Mouse (Mus musculus): ENCODE measurements around the gene Rbm38. TPM values are rescaled to one million over a fixed set of nuclear protein-coding genes. Genes with fewer than 3 reads are reported as not detected.

The Rbm38 gene
- polyA plus RNA-seq, 1 experiment, result 6.8 TPM

DNA sequence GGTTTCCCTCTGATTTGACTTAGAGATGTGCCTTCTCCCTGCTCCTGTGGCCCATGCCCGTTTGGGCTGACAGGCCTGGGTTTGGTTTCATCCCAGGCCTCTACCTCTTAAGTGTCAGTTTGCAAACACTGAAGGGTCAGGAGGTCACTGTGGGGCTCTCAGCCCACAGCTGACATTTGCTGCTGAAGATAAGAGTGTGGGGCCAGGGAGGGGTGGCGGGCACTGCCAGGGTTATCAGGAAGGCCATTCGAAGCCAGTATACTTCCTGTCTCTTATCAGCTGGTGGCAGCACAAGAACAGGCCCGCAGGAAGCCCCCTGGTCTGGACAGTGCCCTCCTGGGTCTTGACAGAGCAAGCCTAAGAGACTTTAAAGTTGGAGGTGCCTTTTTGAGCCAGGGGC lies 14.7 kb downstream of the Rbm38 start:
- no peak for DNase-seq (ENCODE audit: extremely low spot score in 1 of 2, low spot score in 1 of 2)

DNA sequence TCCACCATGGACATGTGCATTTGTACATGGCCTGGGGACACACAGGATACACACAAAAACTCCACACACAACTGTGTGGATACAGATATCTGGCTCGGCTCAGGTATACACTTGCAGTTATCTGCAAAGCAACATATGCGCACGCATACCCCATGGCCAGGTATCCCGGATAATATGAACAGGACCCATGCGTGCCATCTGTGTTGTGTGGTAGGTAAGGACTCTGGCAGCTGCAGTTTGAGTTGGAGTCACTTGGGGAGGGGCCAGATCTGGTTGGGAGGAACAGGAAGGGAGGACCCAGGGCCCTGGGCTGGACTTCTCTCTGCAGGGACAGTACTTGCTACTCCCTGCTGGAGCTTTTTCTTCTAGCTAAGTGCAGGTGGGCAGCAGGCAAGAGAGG lies 15.4 kb downstream of the Rbm38 start:
- DNase-seq (ENCODE audit: extremely low spot score in 1 of 2, low spot score in 1 of 2), result no peak

DNA sequence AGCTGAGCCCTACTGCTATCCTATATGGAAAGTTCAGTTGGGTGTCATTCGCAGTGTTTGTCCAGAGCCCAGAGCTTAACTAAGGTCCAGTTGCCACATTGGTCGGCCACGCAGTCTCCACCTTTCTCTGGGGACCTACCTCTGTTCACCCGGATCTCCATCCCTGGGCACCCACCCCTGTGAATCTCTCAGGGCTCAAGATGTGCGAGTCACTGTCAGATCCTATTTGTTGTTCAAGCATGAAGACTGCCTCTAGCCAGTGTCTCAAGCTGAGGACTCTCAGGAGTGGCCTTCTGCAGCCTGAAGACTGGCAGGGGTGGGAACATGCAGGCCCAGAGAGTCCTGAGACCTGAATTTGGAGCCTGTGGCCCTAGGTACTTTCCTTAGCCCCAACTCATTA lies 15.8 kb downstream of the Rbm38 start:
- DNase-seq (ENCODE audit: extremely low spot score in 1 of 2, low spot score in 1 of 2), result no peak

DNA sequence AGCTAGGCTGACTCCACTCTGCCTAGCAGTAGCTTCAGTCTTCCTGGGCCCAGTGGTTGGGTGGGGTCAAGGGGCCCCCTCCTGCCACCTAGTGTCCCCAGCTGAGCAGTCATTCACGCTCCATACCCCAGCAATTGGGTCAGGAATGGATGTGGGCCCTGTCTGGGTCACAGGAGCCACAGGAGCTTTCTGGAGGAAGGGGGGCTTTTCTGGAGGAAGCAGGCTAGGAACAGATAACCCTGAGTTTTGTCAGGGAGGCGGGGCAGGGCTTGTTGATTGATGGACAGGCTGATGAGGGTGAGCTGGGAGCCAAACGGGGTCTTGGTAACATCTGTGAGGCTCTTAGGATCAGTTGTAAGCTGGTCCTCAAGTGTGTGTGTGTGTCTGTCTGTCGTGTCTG lies 16.3 kb downstream of the Rbm38 start:
- no peak for DNase-seq (ENCODE audit: extremely low spot score in 1 of 2, low spot score in 1 of 2)

DNA sequence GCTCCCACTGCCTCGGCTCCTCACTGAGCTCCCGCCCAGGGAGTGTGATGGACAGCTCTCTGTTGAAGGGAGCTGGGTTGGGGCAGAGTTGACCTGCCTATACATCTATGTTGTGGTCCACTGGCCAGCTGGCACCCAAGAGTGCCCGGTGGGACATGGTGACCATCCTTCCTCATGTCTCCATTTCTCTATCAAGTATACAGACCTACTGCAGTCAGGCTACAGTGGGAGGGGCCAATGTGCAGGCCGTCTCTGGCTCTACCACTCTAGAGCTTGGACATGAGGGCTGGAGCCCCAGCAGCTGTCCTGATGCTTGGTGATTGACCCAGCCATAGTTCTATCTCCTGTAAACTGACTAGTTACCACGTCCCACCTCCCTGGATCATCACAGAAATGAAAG lies 17.0 kb downstream of the Rbm38 start:
- no peak for DNase-seq (ENCODE audit: extremely low spot score in 1 of 2, low spot score in 1 of 2)

DNA sequence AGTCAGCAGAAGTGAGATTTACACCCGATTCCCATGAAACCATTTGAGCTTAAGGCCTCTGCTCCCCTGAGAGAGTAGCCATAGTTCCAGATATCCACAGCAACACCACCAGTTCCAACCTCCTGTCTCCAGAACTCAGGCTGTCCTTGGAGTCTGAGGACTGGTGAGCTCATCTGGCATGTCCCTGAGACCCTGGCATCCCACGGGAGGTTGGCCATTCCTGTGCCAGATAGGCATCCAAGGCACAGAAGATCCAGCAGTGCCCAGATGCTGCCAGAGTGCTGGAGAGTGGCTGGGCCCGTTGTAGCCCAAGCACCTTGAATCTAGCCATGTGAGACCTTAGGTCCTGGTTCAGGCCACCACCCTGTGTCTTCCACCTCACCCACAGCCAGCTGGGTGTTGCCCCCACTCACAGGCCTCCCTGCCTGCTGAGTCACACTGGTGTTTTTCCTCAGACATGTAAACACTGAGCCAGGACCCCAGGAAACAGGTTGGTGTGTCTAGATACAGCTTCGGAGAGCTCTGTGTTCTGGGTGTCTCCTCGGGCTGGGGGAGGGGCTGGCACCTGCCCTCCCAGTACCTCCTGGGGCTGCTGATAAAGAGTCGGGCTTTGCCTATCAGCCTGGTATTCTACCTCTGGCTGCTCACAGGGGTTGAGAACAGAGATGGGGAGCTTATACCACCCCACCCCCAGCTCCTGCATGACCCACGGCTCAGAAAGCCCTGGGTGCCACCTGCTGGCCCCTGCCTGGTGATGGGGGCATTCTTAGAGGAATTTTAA lies 17.7 kb downstream of the Rbm38 start:
- DNase-seq (ENCODE audit: extremely low spot score in 1 of 2, low spot score in 1 of 2), result no peak

DNA sequence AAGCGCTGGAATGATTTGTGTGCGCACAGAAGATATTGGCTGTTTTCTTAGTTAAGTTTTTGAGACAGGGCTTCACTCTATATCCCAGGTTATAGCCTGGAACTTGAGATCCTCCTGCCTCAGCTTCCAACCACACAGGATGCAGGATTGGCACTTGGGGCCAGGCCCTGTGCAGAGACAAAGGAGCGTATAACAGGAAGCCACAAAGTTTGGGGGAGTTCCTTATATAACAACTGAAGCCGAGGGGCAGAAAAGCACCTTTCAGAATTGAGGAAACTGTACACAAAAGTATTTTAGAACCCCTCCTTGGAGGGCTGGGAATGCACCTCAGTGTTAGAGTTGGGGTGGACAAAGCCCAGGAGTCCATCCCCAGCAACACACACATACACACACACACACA lies 18.7 kb downstream of the Rbm38 start:
- no peak for DNase-seq (ENCODE audit: extremely low spot score in 1 of 2, low spot score in 1 of 2)

DNA sequence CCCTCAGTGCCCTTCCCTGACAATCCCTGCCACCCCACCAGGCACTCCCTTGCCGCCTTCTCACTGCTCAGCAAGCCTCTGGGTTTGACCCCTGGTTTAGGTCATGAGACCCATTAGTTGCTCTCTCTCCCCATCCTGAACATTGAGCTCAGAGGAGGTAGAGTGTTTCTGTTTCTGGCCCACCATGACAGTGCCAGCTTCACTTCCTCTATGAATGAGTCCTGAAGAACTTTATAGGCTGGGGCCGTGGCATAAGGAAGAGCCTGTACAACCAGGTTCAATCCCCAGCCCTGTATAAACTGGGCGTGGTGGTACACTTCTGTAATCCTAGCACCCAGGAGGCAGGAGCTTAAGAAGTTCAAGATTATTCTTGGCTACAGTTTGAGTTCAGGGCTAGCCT lies 20.5 kb downstream of the Rbm38 start:
- DNase-seq (ENCODE audit: extremely low spot score in 1 of 2, low spot score in 1 of 2), result no peak

DNA sequence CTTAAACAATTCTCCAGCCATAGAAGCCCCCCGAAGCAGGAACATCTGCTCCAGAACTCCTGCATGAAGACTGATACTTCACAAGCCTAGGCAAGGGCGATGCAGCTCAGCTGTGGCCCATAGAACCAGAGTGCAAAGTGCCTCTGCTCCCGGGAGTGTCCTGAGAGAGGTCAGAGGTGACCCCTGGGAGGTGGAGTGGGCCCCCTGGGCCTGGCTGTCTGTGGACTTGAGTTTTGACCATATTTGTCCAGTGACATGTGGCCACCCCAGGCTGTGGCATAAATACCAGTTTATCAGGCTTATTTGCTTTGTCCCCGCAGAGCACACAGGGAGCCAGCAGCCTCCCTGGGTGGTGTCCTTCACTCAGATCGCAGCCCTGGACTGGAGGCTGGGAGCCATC lies 20.9 kb downstream of the Rbm38 start:
- no peak for DNase-seq (ENCODE audit: extremely low spot score in 1 of 2, low spot score in 1 of 2)

DNA sequence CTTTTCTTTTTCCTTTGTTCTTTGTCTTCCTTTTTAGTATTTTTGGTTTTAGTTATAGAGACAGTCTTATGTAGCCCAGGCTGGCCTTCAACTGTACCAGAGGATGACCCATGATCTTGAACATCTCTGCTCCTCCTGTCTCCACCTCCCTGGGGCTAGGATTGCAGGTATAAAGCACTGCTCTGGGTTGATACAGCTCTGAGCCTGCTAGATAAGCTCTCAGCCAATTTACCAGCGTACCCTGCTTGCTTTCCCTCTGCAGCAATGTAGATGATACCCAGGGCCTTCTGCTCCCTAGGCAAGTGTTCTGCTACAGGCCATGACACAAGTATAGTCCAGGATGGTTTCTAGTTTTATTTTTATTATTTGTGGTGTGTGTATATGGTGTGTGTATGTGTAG lies 21.6 kb downstream of the Rbm38 start:
- DNase-seq (ENCODE audit: extremely low spot score in 1 of 2, low spot score in 1 of 2), result no peak

DNA sequence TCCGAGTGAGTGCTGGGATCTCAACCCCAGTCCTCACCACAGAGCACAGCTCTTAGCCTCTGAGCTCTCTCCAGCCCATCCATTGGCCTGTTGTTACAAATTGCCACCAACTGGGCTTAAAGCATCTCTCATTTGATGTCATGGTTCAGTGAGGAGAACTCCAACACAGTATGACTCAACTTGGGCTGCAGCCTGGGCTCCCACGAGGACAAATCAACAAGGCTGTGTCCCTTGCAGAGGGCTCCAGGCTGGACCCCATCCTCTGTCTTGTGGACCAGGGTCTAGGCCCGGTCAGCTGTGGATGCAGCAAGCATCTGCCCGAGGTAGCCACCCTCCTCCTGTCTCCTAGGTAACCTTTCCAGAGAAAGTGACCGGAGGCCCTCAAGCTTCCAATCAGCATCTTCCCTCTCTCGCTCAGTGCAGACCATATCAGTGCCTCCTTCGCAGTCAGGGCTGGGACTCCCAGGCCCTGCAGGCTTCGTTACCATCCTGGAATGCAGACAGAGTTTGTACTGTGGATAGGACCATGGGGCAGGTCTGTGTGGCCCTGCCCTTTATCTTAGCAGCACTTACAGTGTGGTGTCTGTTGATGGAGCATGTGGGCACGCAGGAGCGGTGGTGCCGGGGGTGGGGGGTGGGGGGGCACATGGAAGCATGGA lies 22.3 kb downstream of the Rbm38 start:
- DNase-seq (ENCODE audit: extremely low spot score in 1 of 2, low spot score in 1 of 2), result no peak

DNA sequence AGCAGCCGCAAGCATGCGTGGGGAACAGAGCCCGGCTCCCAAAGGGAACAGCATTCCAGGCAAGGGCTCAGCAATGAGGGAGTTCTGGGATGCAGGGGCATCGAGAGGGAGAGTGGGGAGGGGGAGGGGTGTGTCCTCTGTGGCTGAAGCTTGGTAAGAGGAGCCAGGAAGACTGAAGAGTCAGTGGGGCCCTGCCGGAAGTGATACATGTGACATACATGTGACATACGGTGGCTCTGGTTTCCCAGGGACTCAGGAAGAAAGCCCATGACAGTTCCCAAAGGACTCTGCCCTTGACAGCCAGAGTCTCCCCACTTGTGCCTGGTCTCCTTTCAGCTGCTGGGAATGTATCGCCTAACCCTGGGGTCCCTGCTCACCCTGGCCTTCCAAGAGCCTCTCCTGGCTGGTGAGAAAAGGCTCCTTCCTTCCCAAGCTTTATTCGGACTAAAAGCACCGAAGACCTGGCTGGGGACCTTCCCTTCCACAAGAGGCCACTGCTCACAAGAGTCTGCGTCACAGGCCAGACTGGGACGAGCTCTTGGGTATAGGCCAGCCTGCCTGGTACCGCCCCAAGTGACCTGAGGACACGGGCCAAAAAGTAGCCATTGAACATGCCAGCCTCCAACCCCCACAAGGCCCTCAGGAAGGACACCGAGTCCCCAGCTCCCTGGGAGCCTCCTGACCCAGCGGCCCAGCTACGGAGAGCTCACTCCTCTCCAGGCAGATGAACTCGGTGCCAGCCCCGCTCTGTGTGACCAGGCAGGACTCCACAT lies 24.1 kb downstream of the Rbm38 start:
- DNase-seq (ENCODE audit: extremely low spot score in 1 of 2, low spot score in 1 of 2), result no peak

DNA sequence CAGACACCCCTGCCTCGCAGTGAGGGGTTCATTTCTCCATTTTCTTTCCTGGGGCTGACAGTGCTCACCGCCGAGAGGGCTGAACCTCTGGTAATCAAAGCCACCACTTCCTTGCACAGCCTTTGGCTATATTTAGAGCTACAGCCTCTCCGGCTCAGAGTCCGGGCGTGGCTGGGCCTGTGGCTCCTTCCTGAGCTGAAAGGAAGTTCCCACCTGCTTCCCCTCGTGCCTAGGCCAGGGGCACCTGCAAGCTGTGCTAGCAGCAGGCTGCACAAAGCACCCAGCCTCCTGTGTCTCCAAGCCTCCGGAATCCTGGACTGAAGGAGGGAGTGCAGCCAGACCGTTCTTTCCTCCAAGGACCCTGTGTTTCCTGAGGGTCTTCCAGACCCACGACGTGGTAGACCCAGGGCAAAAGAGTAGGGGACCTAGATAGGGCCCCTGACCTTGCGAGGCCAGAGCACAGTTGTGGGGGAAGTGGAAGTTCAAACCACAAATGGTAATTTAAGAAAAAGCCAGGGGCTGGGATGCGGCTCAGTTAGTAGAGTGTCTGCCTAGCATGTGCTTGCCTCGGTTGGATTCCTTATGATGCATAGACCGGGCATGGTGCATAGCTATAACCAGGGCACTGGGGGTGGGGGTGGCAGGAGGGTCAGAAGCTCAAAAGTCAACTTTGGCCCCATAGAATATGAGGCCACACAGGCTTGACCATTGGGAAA lies 26.4 kb downstream of the Rbm38 start:
- no peak for DNase-seq (ENCODE audit: extremely low spot score in 1 of 2, low spot score in 1 of 2)

DNA sequence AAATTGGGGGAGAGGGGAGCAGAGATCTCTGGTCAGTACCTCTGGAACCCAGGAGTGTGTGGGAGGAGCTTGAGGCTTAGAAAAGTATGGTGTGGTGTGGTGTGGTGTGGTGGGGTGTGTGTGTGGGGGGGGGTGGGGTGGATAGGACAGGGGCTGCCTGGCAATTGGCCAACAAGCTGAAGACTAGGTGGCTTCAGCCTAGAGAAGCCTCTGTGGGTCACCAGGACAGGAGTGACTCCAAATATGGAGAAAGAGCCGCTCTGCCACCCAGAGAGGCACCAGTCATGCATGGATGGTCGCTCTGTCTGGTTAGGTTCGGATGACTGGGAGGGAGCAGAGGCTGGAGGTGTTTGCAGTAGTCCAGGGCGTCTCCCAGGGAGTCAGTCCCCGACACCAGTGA lies 27.2 kb downstream of the Rbm38 start:
- DNase-seq (ENCODE audit: extremely low spot score in 1 of 2, low spot score in 1 of 2), result no peak

DNA sequence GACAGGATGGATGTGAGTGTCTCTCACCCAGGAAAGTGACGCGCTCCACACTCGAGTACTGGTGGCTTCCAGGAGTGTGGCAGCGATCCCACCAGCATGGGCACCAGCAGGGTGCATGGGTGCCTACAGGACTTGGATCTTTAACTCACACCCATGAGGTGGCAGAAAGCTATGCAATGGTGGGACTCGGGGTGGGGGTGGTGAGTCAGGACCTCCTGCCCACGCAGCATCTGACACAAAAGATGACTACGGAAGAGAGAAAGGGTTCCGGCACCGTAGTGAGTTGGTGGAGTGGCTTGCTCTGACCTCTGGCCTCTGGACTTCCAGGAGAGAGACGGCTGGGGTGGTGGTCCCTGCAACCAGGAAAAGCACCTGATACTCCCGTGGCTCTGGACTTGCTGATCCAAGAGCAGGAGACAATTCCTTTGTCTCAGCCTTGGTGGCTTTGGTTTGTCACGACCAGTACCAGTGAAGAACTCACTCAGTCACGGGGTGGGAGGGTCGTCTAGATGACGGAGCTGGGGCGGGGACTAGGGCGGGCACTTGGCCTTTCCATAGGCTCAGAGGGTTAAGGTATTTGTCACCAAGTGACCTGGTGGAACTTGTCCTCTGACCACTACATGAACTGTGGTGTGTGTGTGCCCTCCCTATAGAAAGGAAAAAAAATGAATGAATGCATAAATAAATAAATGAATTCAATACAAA lies 27.9 kb downstream of the Rbm38 start:
- no peak for DNase-seq (ENCODE audit: extremely low spot score in 1 of 2, low spot score in 1 of 2)

DNA sequence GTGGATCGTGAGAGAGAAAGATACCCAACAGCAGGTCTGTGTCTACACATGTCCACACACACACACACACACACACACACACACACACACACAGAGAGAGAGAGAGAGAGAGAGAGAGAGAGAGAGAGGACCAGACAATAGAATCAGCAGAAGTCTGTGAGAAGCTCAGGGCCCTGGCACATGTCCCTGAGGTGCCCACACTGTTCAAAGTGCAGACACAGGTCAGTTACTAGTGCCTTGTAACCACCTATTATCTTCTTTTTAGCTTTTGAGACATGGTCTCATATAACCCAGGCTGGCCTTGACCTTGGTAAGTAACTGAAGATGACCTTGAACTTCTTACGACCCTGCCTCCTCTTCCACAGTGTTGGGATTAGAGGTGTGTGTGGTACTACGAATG lies 28.9 kb downstream of the Rbm38 start:
- no peak for DNase-seq (ENCODE audit: extremely low spot score in 1 of 2, low spot score in 1 of 2)

DNA sequence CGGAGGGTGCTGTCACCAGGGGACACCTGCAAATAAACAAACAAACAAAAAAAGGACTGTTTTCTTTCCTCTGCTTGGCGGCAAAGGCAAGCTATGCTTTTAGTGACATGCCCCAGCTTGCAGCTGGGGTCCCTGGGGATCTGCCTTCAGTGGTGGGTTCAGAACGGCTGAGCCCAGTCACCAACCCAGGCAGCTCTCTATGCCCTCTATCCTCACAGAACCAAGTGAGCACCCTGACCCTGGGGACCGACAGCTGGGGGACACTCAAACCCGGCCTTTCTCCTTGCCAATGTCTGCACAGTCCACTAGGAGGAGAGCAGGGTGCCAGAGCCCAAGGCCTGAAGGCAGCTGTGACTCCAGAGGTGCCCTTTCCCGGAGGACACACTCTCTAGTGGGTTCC lies 29.5 kb downstream of the Rbm38 start:
- no peak for DNase-seq (ENCODE audit: extremely low spot score in 1 of 2, low spot score in 1 of 2)

DNA sequence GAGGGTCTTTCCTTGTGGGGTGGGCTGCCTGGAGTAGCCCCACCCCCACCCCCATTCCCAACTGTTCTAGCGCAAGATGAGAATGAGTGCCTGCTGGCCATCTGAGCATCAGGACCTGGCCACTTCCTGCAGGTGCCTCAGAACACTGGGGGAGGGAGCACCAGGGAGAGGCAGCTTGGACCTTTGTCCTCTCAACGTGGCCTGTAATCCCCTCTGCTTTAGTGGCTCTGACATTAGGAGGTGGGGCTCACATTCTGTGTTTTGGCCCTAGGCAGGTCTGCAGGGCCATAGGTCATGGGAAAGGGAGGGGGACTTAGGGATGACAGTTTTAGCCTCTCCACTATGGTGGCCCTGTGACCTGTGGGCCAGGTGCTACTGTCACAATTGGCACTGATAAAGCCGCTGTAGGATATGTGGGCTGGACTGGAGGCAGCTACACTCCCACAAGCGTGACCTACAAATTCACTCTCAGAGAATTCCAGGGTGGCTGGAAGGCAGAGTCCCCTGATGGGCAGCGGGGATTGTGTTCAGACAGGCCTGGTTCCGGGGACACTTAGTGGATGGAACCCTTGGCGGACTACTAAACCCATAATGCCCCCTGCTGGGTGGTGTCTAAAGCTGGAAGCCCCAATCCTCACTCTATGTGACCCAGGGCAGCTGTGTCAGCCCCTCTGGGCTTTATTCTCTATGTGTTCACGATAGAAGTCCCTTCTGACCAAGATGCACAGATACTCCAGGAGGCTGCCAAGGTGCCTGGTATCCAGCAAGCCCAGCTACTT lies 30.5 kb downstream of the Rbm38 start:
- DNase-seq (ENCODE audit: extremely low spot score in 1 of 2, low spot score in 1 of 2), result no peak

DNA sequence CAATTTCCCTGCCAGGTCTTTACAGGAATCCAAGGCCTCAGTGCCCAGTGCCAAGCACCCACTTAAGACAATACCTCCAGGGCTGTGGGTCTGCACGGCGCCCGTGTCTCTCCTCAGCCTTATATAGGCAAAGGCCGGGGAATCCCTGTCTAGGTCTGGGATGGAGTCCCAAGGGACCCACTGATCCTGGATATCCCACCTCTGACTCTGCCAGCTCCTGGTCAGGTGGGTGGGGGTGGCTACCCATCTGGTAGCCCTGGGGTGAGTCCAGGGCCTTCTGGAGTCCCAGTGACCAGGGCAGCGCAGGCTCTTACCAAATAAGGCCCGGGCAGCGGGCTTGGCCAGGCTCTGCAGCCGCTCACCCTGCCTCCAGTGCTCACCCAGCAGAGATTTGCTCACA lies 32.6 kb downstream of the Rbm38 start:
- DNase-seq (ENCODE audit: extremely low spot score in 1 of 2, low spot score in 1 of 2), result no peak

DNA sequence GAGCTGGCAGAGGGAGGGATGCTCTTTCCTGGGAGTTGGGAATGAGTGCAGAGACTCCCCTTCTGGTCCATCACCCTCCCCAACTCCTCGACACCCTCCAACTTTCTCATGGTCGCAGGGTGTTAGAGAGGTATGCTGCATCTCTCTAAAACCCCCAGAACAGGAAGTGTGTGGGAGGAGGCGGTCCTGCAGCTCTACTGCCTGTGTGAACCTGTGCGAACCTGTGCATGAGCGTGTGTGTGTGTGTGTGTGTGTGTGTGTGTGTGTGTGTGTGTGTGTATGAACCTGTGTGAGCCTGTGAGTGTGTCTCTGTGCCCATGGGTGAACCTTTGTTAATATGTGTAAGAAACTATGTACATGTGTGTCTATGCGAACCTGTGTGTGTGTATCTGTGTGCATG lies 33.5 kb downstream of the Rbm38 start:
- no peak for DNase-seq (ENCODE audit: extremely low spot score in 1 of 2, low spot score in 1 of 2)
